Mouse (Mus musculus) layer of hippocampus, postnatal 14 days (tissue): ENCODE measurements around the gene Slc35f6. TPM values are rescaled to one million over a fixed set of nuclear protein-coding genes. Genes with fewer than 3 reads are reported as not detected.

Source experiments
- DNase-seq, 2 experiments: peaks; one replicate each; pipeline ENCODE4 v3.0.0; 2021 to 2022; ENCODE audit warnings: low spot score in 2 of 2, mixed read lengths in 1 of 2
- long read RNA-seq, 2 experiments: library from polyadenylated mRNA; stranded (forward); transcript quantifications; one replicate each; pipeline ENCODE4 v2.0.0; 2021
- total RNA-seq, 2 experiments: library from RNA; stranded (reverse); gene quantifications; 2 replicates each; pipeline ENCODE4 v1.2.3; 2021

Gene Slc35f6
- 10 to 100 TPM; 32.6 to 32.7 TPM for total RNA-seq
- long read RNA-seq, experiment 1, transcript Slc35f6-201 (6 exons, 3,088 nt) = major isoform, 20 of 26 reads
- long read RNA-seq, experiment 1, partial matches to known transcripts = 3 of 26 reads
- long read RNA-seq, experiment 1, other reads (novel, unspliced or antisense) = 3 of 26 reads
- long read RNA-seq, experiment 2, transcript Slc35f6-201 (6 exons, 3,088 nt) = major isoform, 34 of 44 reads
- long read RNA-seq, experiment 2, partial matches to known transcripts = 1 of 44 reads
- long read RNA-seq, experiment 2, other reads (novel, unspliced or antisense) = 9 of 44 reads

- DNase-seq = peak; percentile 90 to 93
Observed at GRCm38 (mm10) chr5:30647815-30648560, at the start of gene Slc35f6. Gene Slc35f6, plus strand, starts transcription at chr5:30647933.

DNA sequence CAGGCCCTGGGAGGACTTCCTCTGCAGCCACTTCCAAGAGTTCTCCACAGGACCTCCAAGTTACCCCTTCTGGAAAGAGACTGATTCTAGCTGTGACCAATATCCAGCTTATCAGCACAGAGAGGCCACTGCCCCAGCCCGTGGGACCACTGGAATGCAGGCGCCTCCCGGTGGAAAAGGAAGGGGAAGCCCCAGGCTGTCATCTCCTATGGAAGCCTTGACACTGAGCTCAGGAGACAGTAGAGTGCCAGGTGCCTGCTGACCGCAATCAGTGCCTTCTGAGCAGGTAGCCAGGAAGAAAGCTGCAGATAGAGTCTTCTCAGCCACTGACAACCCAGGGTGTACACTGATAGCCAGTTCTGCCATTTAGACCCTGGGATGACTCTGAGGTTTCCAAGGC, 46.3 kb upstream of the Slc35f6 start:
- DNase-seq = no peak

DNA sequence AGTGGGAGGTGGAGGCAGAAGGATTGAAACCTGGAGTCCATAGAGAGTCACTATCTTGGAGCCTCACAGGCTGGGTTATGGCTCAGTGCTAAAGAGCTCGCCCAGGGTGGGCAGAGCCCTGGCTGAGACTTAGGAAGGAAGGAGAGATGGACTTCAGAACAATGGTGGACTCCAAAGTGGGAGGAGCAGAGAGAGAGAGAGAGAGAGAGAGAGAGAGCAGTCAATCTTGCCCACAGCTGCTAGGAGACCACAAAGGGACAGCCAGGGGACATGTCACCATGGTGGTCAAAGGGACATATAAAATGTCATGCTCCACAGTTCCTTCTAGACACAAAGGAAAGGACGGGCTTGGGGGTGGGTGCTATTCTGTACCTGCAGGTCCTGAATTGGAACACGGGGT, 44.5 kb upstream of the Slc35f6 start:
- no peak for DNase-seq

DNA sequence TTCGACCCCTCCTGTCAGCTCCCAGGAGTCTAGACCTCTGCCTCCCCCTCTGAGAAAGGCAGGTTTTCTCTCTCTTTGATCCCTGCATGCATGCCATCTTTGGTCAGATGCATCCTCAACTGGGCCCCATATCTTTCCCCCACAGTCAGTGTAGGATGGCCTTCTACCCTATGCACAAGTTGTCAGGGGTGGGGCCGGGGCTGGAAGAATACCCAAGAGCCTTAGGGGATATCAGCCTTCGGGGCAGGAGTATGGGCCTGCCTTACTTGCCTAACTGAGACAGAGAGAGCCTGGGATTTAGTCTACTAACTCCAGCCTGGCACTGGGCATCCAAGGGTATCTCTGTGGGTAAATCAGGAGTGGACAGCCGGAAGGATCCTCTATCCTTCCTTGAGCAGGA, 43.8 kb upstream of the Slc35f6 start:
- no peak for DNase-seq

DNA sequence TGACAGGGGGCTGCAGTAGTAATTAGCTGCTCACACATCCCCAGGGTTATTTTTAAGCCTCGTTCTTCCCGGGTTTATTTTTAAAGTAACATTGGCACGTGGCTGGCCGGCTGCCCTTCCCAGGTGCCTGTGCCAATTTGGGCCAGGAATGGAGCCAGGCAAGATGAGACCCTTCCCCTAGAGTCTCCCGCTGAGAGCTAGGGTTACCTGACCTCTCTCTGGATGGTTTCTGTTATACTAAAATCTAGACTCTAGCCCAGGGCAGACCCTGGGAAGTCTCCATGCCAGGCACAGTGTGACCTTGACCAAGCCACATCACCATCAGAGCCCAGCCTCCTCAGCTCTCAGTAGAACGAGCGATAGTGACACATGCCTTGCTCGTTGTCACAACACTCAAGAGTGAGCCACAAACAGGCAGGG, 43.0 kb upstream of the Slc35f6 start:
- DNase-seq = no peak

- no peak for DNase-seq
Observed at GRCm38 (mm10) chr5:30605649-30606048, 42.1 kb upstream of the Slc35f6 start.

- DNase-seq = peak; percentile 69 to 81
Observed at GRCm38 (mm10) chr5:30606424-30607073, 41.2 kb upstream of the Slc35f6 start.

GRCm38 (mm10) chr5:30609094-30609493, 38.6 kb upstream of the Slc35f6 start:
- DNase-seq = no peak

GRCm38 (mm10) chr5:30609918-30610645, 37.7 kb upstream of the Slc35f6 start:
- DNase-seq = no peak

DNA sequence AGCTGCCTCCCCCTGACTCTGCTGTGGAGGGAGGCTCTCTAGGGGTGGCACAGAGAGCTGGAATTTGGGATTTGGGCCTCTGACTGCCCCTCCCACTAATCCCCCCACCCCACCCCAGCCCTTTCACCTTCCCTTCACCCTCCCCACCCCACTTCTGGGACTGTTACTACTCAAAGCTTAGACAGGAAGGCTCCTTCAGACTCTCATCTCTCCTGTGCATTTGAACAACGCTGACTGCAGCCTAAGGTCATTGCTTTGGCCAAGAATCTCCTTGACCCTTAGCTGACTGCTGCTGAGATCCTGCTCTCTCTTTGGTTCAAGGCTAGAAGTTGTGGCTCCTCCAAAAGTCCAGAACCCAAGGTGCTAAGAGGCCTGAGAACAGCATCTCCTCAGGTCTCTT, 36.6 kb upstream of the Slc35f6 start:
- DNase-seq = no peak

GRCm38 (mm10) chr5:30611689-30612088, 36.0 kb upstream of the Slc35f6 start:
- no peak for DNase-seq

- no peak for DNase-seq
Observed at GRCm38 (mm10) chr5:30612575-30612974, 35.2 kb upstream of the Slc35f6 start.

GRCm38 (mm10) chr5:30613242-30613641, 34.5 kb upstream of the Slc35f6 start:
- DNase-seq = no peak

DNA sequence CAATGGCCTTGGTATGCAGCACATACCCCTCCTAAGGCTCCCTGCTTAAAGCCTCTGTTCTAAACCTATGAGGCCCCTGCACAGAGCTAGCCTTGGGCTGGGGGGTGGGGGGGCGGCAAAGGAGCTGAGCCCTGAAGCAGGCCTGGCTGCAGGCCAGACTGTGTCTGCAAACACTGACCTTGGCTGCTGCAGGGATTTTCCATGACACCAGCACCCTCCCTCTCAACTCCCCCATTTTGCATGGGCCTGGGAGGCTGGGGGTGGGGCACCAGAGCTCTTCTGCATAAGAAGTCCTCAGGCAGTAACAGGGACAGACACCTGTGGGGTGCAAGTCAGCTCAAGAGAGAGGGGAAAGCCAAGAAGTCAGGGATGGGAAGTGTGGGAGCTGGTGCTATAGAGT, 33.5 kb upstream of the Slc35f6 start:
- no peak for DNase-seq

- no peak for DNase-seq
Observed at GRCm38 (mm10) chr5:30615416-30615815, 32.3 kb upstream of the Slc35f6 start.

- DNase-seq = no peak
Observed at GRCm38 (mm10) chr5:30615819-30616218, 31.9 kb upstream of the Slc35f6 start.

DNA sequence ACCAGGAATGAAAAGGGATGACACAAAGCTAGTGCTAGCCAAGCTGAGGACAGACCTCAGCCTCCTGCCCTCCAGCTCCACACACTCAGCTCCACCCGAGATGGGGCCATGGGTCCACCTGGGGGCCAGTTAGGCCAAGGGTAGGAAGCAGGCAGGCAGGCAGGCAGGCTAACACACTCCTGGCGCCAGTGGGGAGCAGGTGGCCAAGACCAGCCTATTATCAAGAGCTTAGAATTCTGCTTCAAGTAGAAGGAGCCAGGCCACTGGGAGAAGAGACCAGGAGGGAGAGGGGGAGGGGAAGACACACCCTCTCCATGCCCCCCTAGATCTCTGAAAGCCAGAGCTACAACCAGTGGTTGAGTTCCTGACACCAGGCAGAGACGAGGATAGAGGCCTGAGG, 31.1 kb upstream of the Slc35f6 start:
- DNase-seq = no peak

DNA sequence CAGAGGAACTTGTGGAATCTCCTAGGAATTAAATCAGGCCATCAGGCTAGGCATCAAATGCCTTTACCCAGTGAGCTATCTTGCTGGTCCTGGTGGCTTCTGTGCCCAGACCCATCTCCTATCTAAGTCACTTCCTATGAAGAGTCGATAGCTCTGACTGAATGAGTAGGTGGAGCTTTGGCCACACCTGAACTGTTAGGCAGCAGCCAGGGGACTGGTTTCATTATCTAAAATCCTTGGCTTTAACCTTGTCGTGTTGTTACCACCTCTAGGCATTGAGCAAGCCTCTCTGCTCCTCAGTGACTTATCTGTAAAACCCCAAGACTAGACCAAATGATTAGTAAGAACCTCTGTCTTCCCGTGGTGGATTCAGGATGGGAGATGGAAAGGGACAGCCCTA, 30.4 kb upstream of the Slc35f6 start:
- DNase-seq = no peak

- DNase-seq = no peak
Observed at GRCm38 (mm10) chr5:30617851-30618250, 29.9 kb upstream of the Slc35f6 start.

- no peak for DNase-seq
Observed at GRCm38 (mm10) chr5:30618376-30619003, 29.2 kb upstream of the Slc35f6 start.

DNA sequence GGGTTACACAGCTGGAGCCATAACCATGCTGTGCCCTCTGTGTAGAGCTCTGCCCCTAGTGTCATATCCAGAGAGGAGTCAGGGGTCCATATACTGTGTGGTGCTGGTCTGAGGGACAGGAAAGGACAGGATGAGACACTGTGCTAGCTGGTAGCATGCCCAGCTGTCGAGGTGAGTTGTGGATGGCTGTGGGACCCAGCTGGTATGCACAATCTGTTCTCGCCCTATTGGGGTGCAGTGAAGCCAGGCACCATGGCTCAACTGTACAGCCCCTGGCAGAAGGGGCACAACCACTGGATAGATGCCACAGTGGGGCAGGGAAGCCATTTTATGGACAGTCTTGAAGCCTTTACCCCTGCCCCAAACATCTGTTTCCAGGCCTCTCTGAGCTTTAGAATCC, 28.5 kb upstream of the Slc35f6 start:
- no peak for DNase-seq
